Comparison of ENCODE assay signal across 9 mouse cellular contexts in the genomic region with DNA sequence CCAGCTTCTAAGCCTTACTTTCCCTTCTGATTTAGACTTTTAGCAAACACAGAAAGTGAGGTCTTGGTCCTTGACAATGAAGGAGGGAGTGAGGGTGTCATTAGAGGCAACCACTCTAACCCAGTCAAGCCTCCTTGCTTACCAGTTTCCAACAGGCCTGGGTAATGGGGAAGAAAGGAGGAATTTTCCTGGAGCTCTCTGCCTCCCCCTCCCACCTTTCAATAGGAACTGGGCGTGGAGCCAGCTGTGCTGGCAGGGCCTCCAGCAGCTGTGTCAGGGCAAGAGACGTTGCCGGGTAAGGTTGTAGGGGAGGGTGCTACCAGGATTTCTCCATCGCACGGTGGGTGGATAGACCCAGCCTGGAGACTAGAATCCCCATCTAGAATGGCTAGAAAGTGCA. TPM values are rescaled to one million over a fixed set of nuclear protein-coding genes. Genes with fewer than 3 reads are reported as not detected.
DNase-seq lines count a peak whose midpoint lies in the region; ATAC-seq and TF ChIP-seq lines count a peak whose summit lies in the region.
"Had no signal": no experiment of that assay in that cellular context is flagged by ENCODE, and none has a peak within 500 bp of the region (broad histone marks: within the 10 kb centered on the region; RNA-seq: fewer than 3 reads in every experiment).

No protein-coding gene starts in this region.

- no peak overlapping the region for H3K9ac ChIP-seq in kidney, embryonic 15.5 days
- no peak overlapping the region for H3K9ac ChIP-seq in kidney, embryonic 14.5 days (ENCODE audit: low read depth, low read length)
- no peak overlapping the region for H3K9ac ChIP-seq in embryonic facial prominence, embryonic 15.5 days
- no peak overlapping the region for H3K9ac ChIP-seq in limb, embryonic 14.5 days (ENCODE audit: low read depth, low read length, severe bottlenecking)
- H3K9ac ChIP-seq: liver, embryonic 13.5 days had no signal

- TF ChIP-seq POLR2A in limb, embryonic 14.5 days (IDR thresholded peaks at IDR 0.05; ENCODE audit: borderline replicate concordance, extremely low read depth, insufficient read depth, insufficient read length): no peak

- DNase-seq in Muller cell, postnatal 12 days (ENCODE audit: inconsistent ontology term): peak; percentile 34
- DNase-seq in limb, embryonic 14.5 days (ENCODE audit: low spot score): peak; percentile 83
- DNase-seq in embryo, embryonic 11 days: no peak
- DNase-seq in embryo, embryonic 10.5 days (ENCODE audit: low spot score): no peak
- DNase-seq: liver, embryonic 13.5 days had no signal

- H3K4me2 ChIP-seq in kidney, embryonic 15.5 days: no peak overlapping the region
- H3K4me2 ChIP-seq in kidney, embryonic 14.5 days (replicated peaks; ENCODE audit: low read depth, low read length): no peak overlapping the region
- no peak overlapping the region for H3K4me2 ChIP-seq in embryonic facial prominence, embryonic 15.5 days (replicated peaks)
- H3K4me2 ChIP-seq in limb, embryonic 14.5 days (replicated peaks; ENCODE audit: low read depth, low read length, severe bottlenecking): no peak overlapping the region
- H3K4me2 ChIP-seq: liver, embryonic 13.5 days had no signal

- H3K36me3 ChIP-seq in kidney, embryonic 15.5 days: peaks cover 37% of the 10 kb centered on the region
- peaks cover 28% of the 10 kb centered on the region for H3K36me3 ChIP-seq in kidney, embryonic 14.5 days (ENCODE audit: control insufficient read depth, insufficient read depth, low read length)
- H3K36me3 ChIP-seq in embryonic facial prominence, embryonic 15.5 days: peaks cover 36% of the 10 kb centered on the region
- peaks cover 43% of the 10 kb centered on the region for H3K36me3 ChIP-seq in limb, embryonic 14.5 days (ENCODE audit: control insufficient read depth, insufficient read depth, low read length)

- 32% methylated on average over 5 of the region's 5 CpGs for WGBS in kidney, embryonic 15.5 days
- 46% methylated on average over 5 of the region's 5 CpGs for WGBS in kidney, embryonic 14.5 days
- WGBS in embryonic facial prominence, embryonic 15.5 days: 17% methylated on average over 5 of the region's 5 CpGs
- WGBS in limb, embryonic 14.5 days: 12% methylated on average over 5 of the region's 5 CpGs

- no peaks in the 10 kb centered on the region for H3K9me3 ChIP-seq in kidney, embryonic 15.5 days (replicated peaks)
- H3K9me3 ChIP-seq in kidney, embryonic 14.5 days (ENCODE audit: control insufficient read depth, low read length): no peaks in the 10 kb centered on the region
- H3K9me3 ChIP-seq in embryonic facial prominence, embryonic 15.5 days (replicated peaks): no peaks in the 10 kb centered on the region
- no peaks in the 10 kb centered on the region for H3K9me3 ChIP-seq in limb, embryonic 14.5 days (ENCODE audit: control insufficient read depth, low read length)
- H3K9me3 ChIP-seq: liver, embryonic 13.5 days had no signal

- peaks cover 31% of the 10 kb centered on the region for H3K4me1 ChIP-seq in kidney, embryonic 15.5 days
- peaks cover 13% of the 10 kb centered on the region for H3K4me1 ChIP-seq in kidney, embryonic 14.5 days (ENCODE audit: control insufficient read depth, insufficient read depth, low read length)
- peaks cover 18% of the 10 kb centered on the region for H3K4me1 ChIP-seq in embryonic facial prominence, embryonic 15.5 days
- peaks cover 11% of the 10 kb centered on the region for H3K4me1 ChIP-seq in limb, embryonic 14.5 days (ENCODE audit: control insufficient read depth, insufficient read depth, low read length)

- peak overlapping the region; percentile 45; the same call in 1 of the 2 replicates for H3K27ac ChIP-seq in kidney, embryonic 15.5 days
- no peak overlapping the region for H3K27ac ChIP-seq in kidney, embryonic 14.5 days (ENCODE audit: low read depth, low read length)
- H3K27ac ChIP-seq in embryonic facial prominence, embryonic 15.5 days (replicated peaks): peak overlapping the region; percentile 61
- H3K27ac ChIP-seq in limb, embryonic 14.5 days (replicated peaks; ENCODE audit: low read depth, low read length): peak overlapping the region; percentile 39; the same call in 1 of the 2 replicates
- H3K27ac ChIP-seq: liver, embryonic 13.5 days had no signal

- no peak overlapping the region for H3K4me3 ChIP-seq in kidney, embryonic 15.5 days (replicated peaks)
- H3K4me3 ChIP-seq in kidney, embryonic 14.5 days (ENCODE audit: low read length): no peak overlapping the region
- H3K4me3 ChIP-seq in embryonic facial prominence, embryonic 15.5 days (replicated peaks): no peak overlapping the region
- no peak overlapping the region for H3K4me3 ChIP-seq in limb, embryonic 14.5 days (replicated peaks; ENCODE audit: low read length)
- H3K4me3 ChIP-seq: liver, embryonic 13.5 days had no signal

- no peaks in the 10 kb centered on the region for H3K27me3 ChIP-seq in kidney, embryonic 15.5 days
- H3K27me3 ChIP-seq in kidney, embryonic 14.5 days (ENCODE audit: control insufficient read depth, insufficient read depth, low read length): no peaks in the 10 kb centered on the region
- H3K27me3 ChIP-seq in embryonic facial prominence, embryonic 15.5 days: no peaks in the 10 kb centered on the region
- H3K27me3 ChIP-seq in limb, embryonic 14.5 days (ENCODE audit: control insufficient read depth, insufficient read depth, low read length): no peaks in the 10 kb centered on the region
- H3K27me3 ChIP-seq: liver, embryonic 13.5 days had no signal

- ATAC-seq in kidney, embryonic 15.5 days (replicated peaks; ENCODE audit: low FRiP score): no peak
- ATAC-seq in kidney, embryonic 14.5 days (ENCODE audit: low FRiP score, low TSS enrichment): no peak
- ATAC-seq in embryonic facial prominence, embryonic 15.5 days (ENCODE audit: insufficient number of reproducible peaks, low FRiP score, low TSS enrichment, low read depth): peak; percentile 69; the same call in 1 of the 2 replicates
- peak; percentile 56 for ATAC-seq in limb, embryonic 14.5 days (ENCODE audit: low FRiP score, low read depth)
- no peak for ATAC-seq in erythroid progenitor cell, adult 5-6 weeks (replicated peaks; ENCODE audit: low FRiP score, poor library complexity, severe bottlenecking)

RNA-seq across cellular contexts. Expression of gene Tmod4, which starts 0.7 kb away (rescaled TPM):
- polyA plus RNA-seq in kidney, embryonic 15.5 days (2015; fragmentation: Nextera tagmentation; extraction: Ambion mirVana): 0.93 and 1.9 TPM in 2 replicates
- 1.5 and 1.7 TPM in 2 replicates for polyA plus RNA-seq in kidney, embryonic 14.5 days (2014; fragmentation: Nextera tagmentation; extraction: Ambion mirVana)
- 1.7 and 3.8 TPM in 2 replicates for polyA plus RNA-seq in embryonic facial prominence, embryonic 15.5 days (2015; fragmentation: Nextera tagmentation; extraction: Ambion mirVana)
- 3.2 and 5.0 TPM in 2 replicates for polyA plus RNA-seq in limb, embryonic 14.5 days (2012; rRNA removed)
- polyA plus RNA-seq in limb, embryonic 14.5 days (2014; fragmentation: Nextera tagmentation; extraction: Ambion mirVana): 2.9 and 3.7 TPM in 2 replicates
- not detected in 2 replicates for total RNA-seq in erythroid progenitor cell, adult 5-6 weeks (2015; ENCODE audit: low replicate concordance)
- total RNA-seq in erythroid progenitor cell, adult 5-6 weeks (2017; ENCODE audit: low replicate concordance): not detected in 2 replicates

RNA-seq across cellular contexts. Expression of gene Scnm1, which starts 8.8 kb away (rescaled TPM):
- polyA plus RNA-seq in kidney, embryonic 15.5 days (2015; fragmentation: Nextera tagmentation; extraction: Ambion mirVana): 67.7 and 71.6 TPM in 2 replicates
- polyA plus RNA-seq in kidney, embryonic 14.5 days (2014; fragmentation: Nextera tagmentation; extraction: Ambion mirVana): 69.6 and 84.7 TPM in 2 replicates
- 73.0 and 79.5 TPM in 2 replicates for polyA plus RNA-seq in embryonic facial prominence, embryonic 15.5 days (2015; fragmentation: Nextera tagmentation; extraction: Ambion mirVana)
- polyA plus RNA-seq in limb, embryonic 14.5 days (2012; rRNA removed): 85.0 and 106 TPM in 2 replicates
- 65.7 and 73.1 TPM in 2 replicates for polyA plus RNA-seq in limb, embryonic 14.5 days (2014; fragmentation: Nextera tagmentation; extraction: Ambion mirVana)
- 35.0 and 41.1 TPM in 2 replicates for total RNA-seq in erythroid progenitor cell, adult 5-6 weeks (2015; ENCODE audit: low replicate concordance)
- total RNA-seq in erythroid progenitor cell, adult 5-6 weeks (2017; ENCODE audit: low replicate concordance): 34.9 and 43.6 TPM in 2 replicates

RNA-seq across cellular contexts. Expression of gene Lysmd1, which starts 8.9 kb away (rescaled TPM):
- polyA plus RNA-seq in kidney, embryonic 15.5 days (2015; fragmentation: Nextera tagmentation; extraction: Ambion mirVana): 14.5 and 15.5 TPM in 2 replicates
- 6.9 and 9.1 TPM in 2 replicates for polyA plus RNA-seq in kidney, embryonic 14.5 days (2014; fragmentation: Nextera tagmentation; extraction: Ambion mirVana)
- polyA plus RNA-seq in embryonic facial prominence, embryonic 15.5 days (2015; fragmentation: Nextera tagmentation; extraction: Ambion mirVana): 16.9 and 17.4 TPM in 2 replicates
- 11.7 and 11.8 TPM in 2 replicates for polyA plus RNA-seq in limb, embryonic 14.5 days (2012; rRNA removed)
- polyA plus RNA-seq in limb, embryonic 14.5 days (2014; fragmentation: Nextera tagmentation; extraction: Ambion mirVana): 13.3 and 15.3 TPM in 2 replicates
- total RNA-seq in erythroid progenitor cell, adult 5-6 weeks (2015; ENCODE audit: low replicate concordance): 4.6 and 8.3 TPM in 2 replicates
- total RNA-seq in erythroid progenitor cell, adult 5-6 weeks (2017; ENCODE audit: low replicate concordance): 7.0 and 8.1 TPM in 2 replicates

RNA-seq across cellular contexts. Expression of gene Vps72, which starts 14.2 kb away (rescaled TPM):
- polyA plus RNA-seq in kidney, embryonic 15.5 days (2015; fragmentation: Nextera tagmentation; extraction: Ambion mirVana): 168 and 184 TPM in 2 replicates
- 182 and 190 TPM in 2 replicates for polyA plus RNA-seq in kidney, embryonic 14.5 days (2014; fragmentation: Nextera tagmentation; extraction: Ambion mirVana)
- polyA plus RNA-seq in embryonic facial prominence, embryonic 15.5 days (2015; fragmentation: Nextera tagmentation; extraction: Ambion mirVana): 142 and 162 TPM in 2 replicates
- polyA plus RNA-seq in limb, embryonic 14.5 days (2012; rRNA removed): 125 and 130 TPM in 2 replicates
- 141 and 163 TPM in 2 replicates for polyA plus RNA-seq in limb, embryonic 14.5 days (2014; fragmentation: Nextera tagmentation; extraction: Ambion mirVana)
- 11.5 and 13.4 TPM in 2 replicates for total RNA-seq in erythroid progenitor cell, adult 5-6 weeks (2015; ENCODE audit: low replicate concordance)
- 38.0 and 48.7 TPM in 2 replicates for total RNA-seq in erythroid progenitor cell, adult 5-6 weeks (2017; ENCODE audit: low replicate concordance)

RNA-seq across cellular contexts. Expression of gene Tnfaip8l2, which starts 17.2 kb away (rescaled TPM):
- polyA plus RNA-seq in kidney, embryonic 15.5 days (2015; fragmentation: Nextera tagmentation; extraction: Ambion mirVana): 2.7 and 2.9 TPM in 2 replicates
- 2.1 TPM in 2 replicates for polyA plus RNA-seq in kidney, embryonic 14.5 days (2014; fragmentation: Nextera tagmentation; extraction: Ambion mirVana)
- 6.6 and 7.6 TPM in 2 replicates for polyA plus RNA-seq in embryonic facial prominence, embryonic 15.5 days (2015; fragmentation: Nextera tagmentation; extraction: Ambion mirVana)
- polyA plus RNA-seq in limb, embryonic 14.5 days (2012; rRNA removed): 4.4 and 4.9 TPM in 2 replicates
- polyA plus RNA-seq in limb, embryonic 14.5 days (2014; fragmentation: Nextera tagmentation; extraction: Ambion mirVana): 6.1 and 8.0 TPM in 2 replicates
- 7.5 and 18.0 TPM in 2 replicates for total RNA-seq in erythroid progenitor cell, adult 5-6 weeks (2015; ENCODE audit: low replicate concordance)
- total RNA-seq in erythroid progenitor cell, adult 5-6 weeks (2017; ENCODE audit: low replicate concordance): 4.4 and 8.6 TPM in 2 replicates

Comparison
In these comparisons a context has a peak if more than half of its experiments do, and no peak if none do; other contexts are left out.
1. ATAC-seq: peak in embryonic facial prominence, embryonic 15.5 days (single experiment) and limb, embryonic 14.5 days (single experiment); none in kidney, embryonic 15.5 days (single experiment), kidney, embryonic 14.5 days (single experiment) and erythroid progenitor cell, adult 5-6 weeks (single experiment).
2. DNase-seq: peak in Muller cell, postnatal 12 days (single experiment) and limb, embryonic 14.5 days (single experiment); none in embryo, embryonic 11 days (single experiment) and embryo, embryonic 10.5 days (single experiment).